Mouse (Mus musculus) G1E (cell line): ENCODE measurements around the gene Faf1.

Experiments
- CTCF ChIP-seq: IDR thresholded peaks from 2 replicates; pipeline ENCODE4 v1.5.1; 2012; ENCODE audit warnings: low read depth, low read length, inconsistent platforms, mixed read lengths
- GATA1 ChIP-seq: IDR thresholded peaks from 2 replicates; pipeline ENCODE4 v1.6.1; 2012; ENCODE audit warnings: borderline replicate concordance, low read length, inconsistent platforms, mixed read lengths

GRCm38 (mm10) chr4:109692674-109693073 lies 16.3 kb downstream of the Faf1 start:
- TF ChIP-seq GATA1: no peak
- TF ChIP-seq CTCF: no peak
